Mouse (Mus musculus) spleen, adult 12 weeks (tissue): ENCODE results near the gene Gm15085.
"Not testable (repeated sequence)": the region's sequence is repeated elsewhere in the genome, so short reads cannot be mapped to it uniquely, and the experiment has no call there.

Experiments
- DNase-seq: peaks from one replicate; pipeline ENCODE4 v3.0.0; 2022; ENCODE audit warnings: low spot score

Gm15085 gene

DNA sequence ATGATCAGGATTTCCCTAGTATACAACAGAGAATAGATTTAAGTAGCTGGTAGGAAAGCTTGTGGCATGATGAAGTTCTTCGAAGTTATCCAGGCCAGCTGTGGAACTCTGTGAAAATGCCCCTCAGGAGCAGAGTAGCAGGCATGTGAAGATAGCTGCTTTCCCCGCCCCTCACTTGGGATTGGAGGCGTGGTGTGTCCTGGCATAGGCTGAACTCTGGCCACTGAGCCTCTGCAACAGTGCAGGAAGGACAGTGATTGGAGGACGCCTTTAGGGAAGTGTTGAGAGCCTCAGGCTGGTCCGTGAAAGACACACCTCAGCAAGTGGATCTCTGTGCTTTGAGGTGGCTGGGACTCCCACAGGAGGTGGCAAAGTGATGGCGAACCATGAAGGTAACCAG is at the start of gene Gm15085:
Gm15085 (plus strand) TSS at position 301 of the 400 bp plus-strand sequence.
- DNase-seq = not testable (repeated sequence)
